Mouse (Mus musculus): ENCODE results near the gene Krt34. TPM values are rescaled to one million over a fixed set of nuclear protein-coding genes. Genes with fewer than 3 reads are reported as not detected.

Gene Krt34
- under 1 TPM in 1 of 2 experiments, not detected in 1; 0.25 TPM for total RNA-seq (2021)
- long read RNA-seq, experiment 1, result 0 reads
- long read RNA-seq, experiment 2, result 0 reads

DNA sequence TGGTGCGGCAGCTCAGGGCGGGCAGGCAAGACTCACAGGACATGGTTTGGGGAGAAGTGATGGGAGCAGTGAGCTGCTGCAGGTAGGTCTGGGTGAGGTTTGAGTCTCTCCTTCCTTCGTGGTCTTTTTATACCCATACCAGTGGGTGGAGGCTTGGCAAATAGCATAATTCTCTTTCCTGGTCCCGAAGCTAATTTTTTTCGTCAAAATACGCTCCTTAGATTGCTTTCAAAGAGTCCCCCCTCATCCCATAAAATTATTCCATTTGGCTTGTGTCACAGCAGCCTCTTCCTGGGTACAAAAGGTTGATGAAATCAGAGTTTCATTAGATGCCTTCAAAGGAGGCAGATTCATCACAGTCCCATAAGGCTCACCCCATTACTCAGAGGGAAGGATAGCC lies at the start of gene Krt34:
Gene Krt34 (minus strand): TSS at position 101 of the 400 bp plus-strand sequence.
- no peak for DNase-seq (ENCODE audit: low spot score)

DNA sequence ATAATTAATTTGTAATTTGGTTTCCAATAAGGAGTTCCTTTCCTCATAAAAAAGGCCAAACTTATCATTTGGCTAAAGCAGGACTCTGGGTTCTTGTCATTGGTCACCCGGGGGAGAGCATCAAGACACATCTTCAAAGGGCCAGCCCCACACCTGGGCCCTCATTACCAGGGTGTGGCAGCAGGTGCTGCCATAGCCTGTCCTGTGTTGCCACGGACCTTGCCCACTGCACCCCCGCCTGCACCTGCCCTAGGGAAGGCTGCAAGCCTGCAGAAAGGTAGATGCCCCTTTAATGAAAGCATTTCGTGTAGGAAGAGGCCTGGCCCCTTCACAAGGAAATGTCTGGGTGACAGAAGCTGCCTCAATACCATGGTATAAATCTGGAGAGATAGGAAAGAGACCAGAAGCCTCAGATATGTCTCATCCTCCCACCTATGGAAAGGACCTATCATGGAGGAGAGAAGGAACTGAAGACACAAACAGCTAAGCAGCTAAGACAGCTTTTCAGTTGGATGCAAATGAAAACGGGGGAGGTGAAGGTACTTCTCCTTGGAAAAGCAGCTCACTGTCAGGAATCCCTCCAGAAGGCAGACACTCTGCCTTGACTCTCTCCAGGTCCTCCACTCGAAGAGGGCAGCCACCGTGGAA lies 47.1 kb upstream of the Krt34 start:
- DNase-seq (ENCODE audit: low spot score), result no peak

DNA sequence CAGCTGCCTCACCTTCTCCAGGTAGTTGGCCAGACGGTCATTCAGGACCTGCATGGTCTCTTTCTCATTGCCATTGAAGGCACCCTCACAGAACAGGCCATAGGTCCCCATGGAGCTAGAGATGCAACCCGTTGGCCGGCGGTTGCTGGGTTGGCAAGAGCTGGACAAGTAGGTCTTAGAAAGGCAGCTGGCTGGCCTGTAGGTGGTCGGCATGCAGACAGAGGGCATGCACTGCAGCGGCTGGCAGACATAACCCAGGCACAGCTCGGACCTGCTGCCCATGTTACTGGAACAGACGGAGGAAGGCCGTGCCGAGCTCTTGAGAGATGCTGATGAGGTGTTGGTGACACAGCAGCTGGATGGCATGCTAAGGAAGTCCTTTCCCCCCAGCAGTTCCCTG lies 46.5 kb upstream of the Krt34 start, which contains the start of gene Krt32:
Gene Krt32 (minus strand): TSS at position 366 of the 400 bp plus-strand sequence.
- no peak for DNase-seq (ENCODE audit: low spot score)

DNA sequence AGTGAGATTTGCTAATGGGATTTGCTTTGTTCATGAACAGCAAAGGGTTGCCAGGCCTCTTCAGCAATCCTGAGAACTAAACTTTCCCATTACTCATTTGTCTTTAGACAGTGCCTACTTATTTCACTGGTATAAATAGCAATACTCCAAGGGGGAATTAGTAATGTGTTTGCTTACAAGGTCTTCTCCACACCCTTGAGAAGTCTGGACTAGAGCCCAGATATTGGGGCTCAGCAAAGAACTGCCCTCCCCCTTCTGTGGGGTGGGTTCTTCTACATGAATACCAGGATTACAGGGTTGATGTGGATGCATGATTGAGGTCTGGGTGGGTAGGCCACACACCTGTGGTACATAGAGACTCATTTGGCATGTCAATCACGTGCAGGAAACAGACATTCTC lies 32.5 kb upstream of the Krt34 start:
- peak; percentile 5 for DNase-seq (ENCODE audit: low spot score)

- DNase-seq (ENCODE audit: low spot score), result no peak
Measured at GRCm38 (mm10) chr11:100067293-100068036, 26.1 kb upstream of the Krt34 start.

- DNase-seq (ENCODE audit: low spot score), result no peak
Measured at GRCm38 (mm10) chr11:100066236-100067010, 25.1 kb upstream of the Krt34 start.

- no peak for DNase-seq (ENCODE audit: low spot score)
Measured at GRCm38 (mm10) chr11:100058875-100059274, 17.5 kb upstream of the Krt34 start.

DNA sequence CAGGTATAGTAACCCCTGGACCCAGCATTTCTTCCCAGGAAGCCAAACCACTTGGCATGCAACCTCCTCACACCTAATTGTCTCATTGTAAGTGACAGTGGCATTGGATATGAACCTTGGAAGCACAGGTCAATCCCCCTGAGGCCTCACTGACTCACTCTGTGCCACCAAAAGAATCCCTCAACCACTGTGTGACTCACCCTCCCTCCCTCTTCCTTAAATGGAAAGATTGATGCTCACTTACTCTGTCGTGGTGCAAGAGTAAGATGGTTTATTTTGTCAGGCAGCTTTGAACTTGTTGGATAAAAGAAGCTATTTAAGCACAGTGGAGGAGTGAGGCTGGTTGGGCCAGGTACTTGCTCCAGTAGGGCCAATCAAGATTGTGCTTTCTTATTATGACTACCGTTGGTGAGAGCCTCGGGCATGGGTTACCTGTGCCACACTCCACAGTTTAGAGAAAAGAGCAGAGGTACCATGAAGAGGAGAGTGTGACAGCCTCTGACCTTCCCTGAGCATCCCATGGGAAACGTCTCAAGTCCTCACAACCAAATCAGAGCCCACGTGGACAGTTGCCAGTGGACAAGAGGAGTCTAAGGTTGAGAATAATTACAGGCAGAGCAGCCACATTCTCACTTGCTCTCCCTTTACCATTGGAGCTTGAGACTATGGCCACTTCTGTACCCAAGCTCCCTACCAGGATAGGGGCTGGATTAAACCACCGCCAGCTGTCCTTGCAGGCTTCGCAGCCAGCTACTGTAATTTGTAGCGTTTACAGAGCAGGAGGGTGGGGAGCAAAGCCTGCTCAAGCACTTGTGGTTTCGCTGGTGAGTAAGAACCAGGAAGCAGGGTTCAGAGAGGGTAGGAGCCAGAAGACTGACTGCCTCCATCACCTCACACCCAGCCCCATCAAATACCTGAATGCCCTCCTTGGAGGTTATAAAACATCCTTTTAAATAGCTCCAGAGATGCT lies 14.6 kb upstream of the Krt34 start:
- DNase-seq (ENCODE audit: low spot score), result no peak

- DNase-seq (ENCODE audit: low spot score), result no peak
Measured at GRCm38 (mm10) chr11:100050451-100050850, 9.1 kb upstream of the Krt34 start, which contains the start of gene Krt31. Gene Krt31 (minus strand): TSS chr11:100050551.

GRCm38 (mm10) chr11:100047193-100047592 lies 5.8 kb upstream of the Krt34 start:
- no peak for DNase-seq (ENCODE audit: low spot score)

DNA sequence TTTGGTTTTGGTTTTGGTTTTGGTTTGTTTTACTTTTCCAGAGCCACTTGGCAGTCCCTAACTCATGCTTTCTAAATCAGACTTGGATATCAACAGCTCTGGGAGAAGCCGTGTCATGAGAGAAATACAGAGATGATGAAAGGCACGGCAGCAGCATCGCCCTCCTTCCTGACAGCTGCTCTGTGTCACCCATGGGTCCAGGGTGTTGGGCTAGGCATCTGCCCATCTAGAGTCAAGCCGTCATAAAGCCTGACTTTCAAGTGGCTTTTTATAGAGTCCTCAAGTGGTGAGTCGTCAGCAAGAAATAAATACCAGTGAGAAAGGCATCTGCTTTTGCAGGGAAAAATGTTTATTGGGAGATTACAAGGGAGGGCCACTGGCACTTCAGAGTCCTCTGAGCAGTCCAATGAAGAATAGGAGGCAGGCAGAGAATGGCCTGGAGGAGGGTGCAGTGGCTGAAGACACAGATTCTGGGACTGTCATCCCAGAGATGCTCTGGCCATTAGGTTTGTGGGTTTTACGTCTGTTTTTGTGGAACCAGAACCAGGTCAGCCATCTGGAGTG lies 5.0 kb upstream of the Krt34 start:
- no peak for DNase-seq (ENCODE audit: low spot score)

- no peak for DNase-seq (ENCODE audit: low spot score)
Measured at GRCm38 (mm10) chr11:100029768-100030167, 11.6 kb downstream of the Krt34 start, which contains the start of gene Krt33b. Gene Krt33b (minus strand): TSS chr11:100029868.

GRCm38 (mm10) chr11:100021438-100021837 lies 19.9 kb downstream of the Krt34 start:
- DNase-seq (ENCODE audit: low spot score), result no peak

GRCm38 (mm10) chr11:100019466-100019865 lies 21.9 kb downstream of the Krt34 start:
- no peak for DNase-seq (ENCODE audit: low spot score)

DNA sequence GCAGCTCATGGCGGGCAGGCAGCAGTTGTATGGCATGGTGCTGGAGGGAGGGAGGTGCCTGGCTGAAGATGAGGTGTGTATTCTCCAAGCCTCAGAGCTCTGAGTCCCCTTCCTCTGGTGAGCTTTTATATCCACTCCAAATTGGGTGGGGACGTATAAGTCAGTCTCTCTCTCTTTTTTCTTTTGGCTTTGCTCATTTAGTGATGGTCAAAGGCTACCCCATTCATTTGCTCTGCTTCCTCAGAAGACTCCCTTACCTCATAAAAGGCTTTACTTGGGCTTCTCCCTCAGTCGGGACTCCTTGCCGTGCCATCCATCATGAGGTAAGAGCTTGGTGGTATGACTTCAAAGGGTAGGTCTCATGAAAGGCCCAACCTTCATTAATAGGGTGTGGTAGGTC lies 25.2 kb downstream of the Krt34 start, which contains the start of gene Krt33a:
Gene Krt33a (minus strand): TSS at position 101 of the 400 bp plus-strand sequence.
- no peak for DNase-seq (ENCODE audit: low spot score)

GRCm38 (mm10) chr11:100013691-100014171 lies 27.6 kb downstream of the Krt34 start:
- DNase-seq (ENCODE audit: low spot score), result no peak

DNA sequence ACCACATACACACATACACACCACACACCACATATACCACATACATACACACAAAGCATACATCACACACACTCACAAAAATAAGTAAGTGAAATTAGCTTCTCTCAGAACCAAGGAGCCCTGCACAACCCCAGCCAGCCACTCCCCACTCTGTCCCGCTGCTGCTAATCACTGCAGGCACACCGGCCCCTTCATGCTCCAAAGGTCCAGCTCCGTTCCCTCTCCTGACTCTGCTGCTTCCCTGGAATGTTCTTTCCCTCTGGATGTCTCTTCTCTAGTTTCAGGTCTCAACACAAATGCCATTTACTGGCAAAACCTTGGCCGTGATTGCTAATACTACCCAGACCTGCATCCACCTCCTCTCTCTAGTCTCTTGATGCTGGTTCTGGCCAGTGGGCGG lies 30.7 kb downstream of the Krt34 start:
- DNase-seq (ENCODE audit: low spot score), result no peak

- DNase-seq (ENCODE audit: low spot score), result no peak
Measured at GRCm38 (mm10) chr11:100008336-100008735, 33.0 kb downstream of the Krt34 start.

- DNase-seq (ENCODE audit: low spot score), result no peak
Measured at GRCm38 (mm10) chr11:100006624-100007023, 34.7 kb downstream of the Krt34 start.

DNA sequence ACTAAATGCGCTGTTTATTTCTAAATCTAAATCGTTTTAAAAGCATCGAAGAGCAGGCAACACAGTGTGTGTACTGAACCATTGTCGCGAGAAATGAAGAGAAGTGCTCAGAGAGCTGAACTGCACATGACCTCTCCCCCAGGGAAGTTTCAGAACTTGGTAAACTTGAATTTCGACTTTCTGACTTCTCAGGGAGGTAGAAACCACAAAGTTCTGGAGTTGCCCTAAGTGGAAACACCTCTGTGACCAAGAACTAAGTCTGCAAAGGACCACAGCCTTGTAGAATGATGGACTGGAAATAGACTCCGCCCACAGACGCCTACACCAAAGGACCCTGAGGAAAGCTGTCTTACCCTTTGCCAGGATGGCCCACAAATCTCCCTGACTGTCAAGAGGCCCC lies 35.4 kb downstream of the Krt34 start:
- DNase-seq (ENCODE audit: low spot score), result no peak

Data from gastrocnemius, adult 18-20 months (tissue).